Mouse (Mus musculus): ENCODE results near the gene Bsn. TPM values are rescaled to one million over a fixed set of nuclear protein-coding genes. Genes with fewer than 3 reads are reported as not detected.
A peak's percentile ranks its signal among the peaks of the same experiment; 100 is the strongest.
"Not testable (repeated sequence)": the region's sequence is repeated elsewhere in the genome, so short reads cannot be mapped to it uniquely, and the experiment has no call there.

The Bsn gene
- polyA plus RNA-seq, 1 experiment from 2014 or later = 1.7 TPM

DNA sequence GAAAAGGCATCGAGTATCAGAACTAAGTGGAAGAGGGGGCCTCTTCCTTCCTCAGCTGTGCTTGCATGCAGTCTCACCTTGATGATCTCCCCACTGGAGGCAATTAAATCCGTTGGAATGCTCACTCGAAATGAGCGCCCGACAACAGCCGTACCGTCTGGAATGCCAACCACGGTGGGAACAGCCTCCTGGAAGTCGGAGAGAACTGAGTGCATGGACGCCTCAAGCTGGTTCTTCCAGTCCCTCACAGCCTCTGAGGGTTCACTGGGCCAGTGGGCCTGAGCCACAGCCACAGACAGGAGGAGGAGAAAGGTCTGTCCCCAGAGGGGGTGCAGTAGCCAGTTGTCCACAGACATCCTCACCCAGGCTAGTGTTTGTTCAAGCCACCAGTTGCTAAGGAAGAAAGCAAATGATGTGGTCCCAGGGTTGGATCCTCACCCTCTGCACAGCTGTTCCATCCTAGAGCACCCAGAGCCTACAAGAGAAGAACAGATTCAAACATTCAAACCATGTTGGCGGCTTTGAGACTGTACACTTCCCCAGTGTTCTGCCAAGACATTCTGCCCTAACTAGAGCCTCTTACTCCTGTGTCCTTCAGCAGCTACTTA, 27.9 kb upstream of the Bsn start:
- Histone ChIP-seq H3K36me3 (replicated peaks) (peaks cover 37% of the 10 kb centered on the region), H3K4me1 (peaks cover 13% of the 10 kb centered on the region), H3K4me3 (no peak overlapping the region), H3K27ac (replicated peaks) (no peak overlapping the region), H3K9me3 (no peaks in the 10 kb centered on the region), H3K27me3 (replicated peaks; ENCODE audit: low read depth, poor library complexity, severe bottlenecking) (no peaks in the 10 kb centered on the region)
- 84% methylated on average over 11 of the region's 11 CpGs for WGBS
- DNase-seq (ENCODE audit: low spot score) = no peak

DNA sequence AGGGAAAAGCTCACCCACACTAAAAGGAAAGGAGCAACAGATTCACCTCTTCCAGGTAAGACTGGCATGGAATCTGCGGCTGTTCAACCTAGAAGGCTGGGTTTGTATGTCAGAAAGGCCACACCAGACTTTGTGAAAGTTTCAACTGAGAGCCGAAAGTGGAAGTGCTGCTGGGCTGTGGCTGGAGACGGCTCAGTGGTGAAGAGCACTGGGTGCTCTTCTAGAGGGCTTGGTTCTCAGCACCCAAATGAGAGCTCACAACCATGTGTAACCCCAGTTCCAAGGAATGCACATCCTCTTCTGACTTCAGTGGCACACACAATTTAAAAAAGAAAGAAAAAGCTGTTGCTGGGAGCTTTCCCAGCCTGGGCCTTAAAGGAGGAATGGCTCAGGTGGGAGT, 27.2 kb upstream of the Bsn start:
- peaks cover 37% of the 10 kb centered on the region for H3K36me3 ChIP-seq (replicated peaks)
- H3K9me3 ChIP-seq = no peaks in the 10 kb centered on the region
- no peaks in the 10 kb centered on the region for H3K27me3 ChIP-seq (replicated peaks; ENCODE audit: low read depth, poor library complexity, severe bottlenecking)
- no peak overlapping the region for H3K4me3 ChIP-seq
- H3K4me1 ChIP-seq = peaks cover 14% of the 10 kb centered on the region
- no peak overlapping the region for H3K27ac ChIP-seq (replicated peaks)
- DNase-seq (ENCODE audit: low spot score) = no peak
- WGBS = 93% methylated on average over 3 of the region's 3 CpGs

DNA sequence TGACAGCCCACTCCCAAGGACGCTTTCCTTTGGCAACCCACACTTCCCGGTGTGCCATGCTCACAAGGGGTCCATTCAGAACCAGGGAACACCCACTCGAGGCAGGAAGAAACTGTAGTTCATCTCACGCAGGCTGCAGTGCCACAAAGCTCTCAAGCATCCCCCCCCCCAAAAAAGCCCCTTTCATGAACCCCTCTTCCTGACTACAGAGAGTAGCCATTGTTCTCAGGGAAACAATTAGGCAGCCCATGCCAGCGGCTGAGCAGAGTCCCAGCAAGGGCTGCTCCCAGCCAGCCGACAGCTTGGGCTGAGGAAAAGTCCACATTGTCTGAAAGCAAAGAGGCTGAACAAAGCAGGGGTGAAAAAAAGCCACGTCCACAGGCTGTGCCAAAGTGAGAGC, 22.9 kb upstream of the Bsn start:
- no peaks in the 10 kb centered on the region for H3K9me3 ChIP-seq
- peak overlapping the region; percentile 71 for H3K27ac ChIP-seq (replicated peaks)
- peaks cover 59% of the 10 kb centered on the region for H3K36me3 ChIP-seq (replicated peaks)
- no peak overlapping the region for H3K4me3 ChIP-seq
- peaks cover 18% of the 10 kb centered on the region for H3K4me1 ChIP-seq
- peak; percentile 32 for DNase-seq (ENCODE audit: low spot score)
- no peaks in the 10 kb centered on the region for H3K27me3 ChIP-seq (replicated peaks; ENCODE audit: low read depth, poor library complexity, severe bottlenecking)
- 25% methylated on average over 7 of the region's 7 CpGs for WGBS

DNA sequence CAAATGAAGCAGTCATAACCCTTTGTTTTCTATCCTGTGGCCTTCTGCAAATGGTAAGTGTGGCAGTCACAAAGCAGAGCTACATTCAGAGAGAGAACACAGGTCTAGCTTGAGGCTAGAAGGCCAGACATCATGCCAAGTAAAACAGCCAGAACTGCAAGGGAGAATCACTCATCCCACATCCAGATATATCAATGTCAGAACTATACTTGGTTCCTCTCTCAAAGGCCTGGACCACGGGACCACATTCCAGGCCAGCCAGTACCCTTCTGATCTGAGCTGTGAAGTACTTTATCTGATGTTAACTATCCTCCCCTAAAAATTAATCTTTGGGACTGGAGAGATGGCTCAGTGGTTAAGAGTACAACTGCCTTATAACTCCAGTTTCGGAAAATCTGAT, 22.2 kb upstream of the Bsn start:
- H3K27ac ChIP-seq (replicated peaks) = no peak overlapping the region; the same call in 1 of the 2 replicates
- peaks cover 59% of the 10 kb centered on the region for H3K36me3 ChIP-seq (replicated peaks)
- WGBS = 84% methylated on average over 2 of the region's 2 CpGs

DNA sequence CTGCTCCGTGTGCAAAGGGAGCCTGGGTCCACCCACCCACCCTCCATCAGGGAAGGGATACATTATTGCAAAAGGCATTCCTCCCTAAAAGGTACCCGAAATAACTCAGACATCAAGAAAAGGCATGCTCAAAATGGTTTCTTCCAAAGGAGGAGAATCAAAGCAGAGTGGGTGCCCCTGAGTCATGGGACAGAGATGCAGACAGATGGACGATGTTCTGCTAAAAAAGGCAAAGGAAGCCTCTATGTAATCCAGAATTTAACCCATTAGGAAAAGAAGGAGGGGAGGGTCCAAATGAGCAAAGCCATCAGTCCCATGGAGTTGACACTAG, 15.4 kb upstream of the Bsn start:
- H3K4me1 ChIP-seq = peaks cover 17% of the 10 kb centered on the region
- 0 out of 2 replicates have a peak overlapping the region, but pooled peaks have one; percentile 24 for H3K27ac ChIP-seq (replicated peaks)
- 81% methylated on average over 3 of the region's 3 CpGs for WGBS
- no peaks in the 10 kb centered on the region for H3K27me3 ChIP-seq (replicated peaks; ENCODE audit: low read depth, poor library complexity, severe bottlenecking)
- no peak overlapping the region for H3K4me3 ChIP-seq
- peaks cover 54% of the 10 kb centered on the region for H3K36me3 ChIP-seq (replicated peaks)
- no peaks in the 10 kb centered on the region for H3K9me3 ChIP-seq
- DNase-seq (ENCODE audit: low spot score) = no peak

More for the DNA sequence above, 22.2 kb upstream of the Bsn start:
- Histone ChIP-seq H3K4me1 (peaks cover 18% of the 10 kb centered on the region), H3K9me3 (no peaks in the 10 kb centered on the region), H3K4me3 (no peak overlapping the region), H3K27me3 (replicated peaks; ENCODE audit: low read depth, poor library complexity, severe bottlenecking) (no peaks in the 10 kb centered on the region)
- no peak for DNase-seq (ENCODE audit: low spot score)

DNA sequence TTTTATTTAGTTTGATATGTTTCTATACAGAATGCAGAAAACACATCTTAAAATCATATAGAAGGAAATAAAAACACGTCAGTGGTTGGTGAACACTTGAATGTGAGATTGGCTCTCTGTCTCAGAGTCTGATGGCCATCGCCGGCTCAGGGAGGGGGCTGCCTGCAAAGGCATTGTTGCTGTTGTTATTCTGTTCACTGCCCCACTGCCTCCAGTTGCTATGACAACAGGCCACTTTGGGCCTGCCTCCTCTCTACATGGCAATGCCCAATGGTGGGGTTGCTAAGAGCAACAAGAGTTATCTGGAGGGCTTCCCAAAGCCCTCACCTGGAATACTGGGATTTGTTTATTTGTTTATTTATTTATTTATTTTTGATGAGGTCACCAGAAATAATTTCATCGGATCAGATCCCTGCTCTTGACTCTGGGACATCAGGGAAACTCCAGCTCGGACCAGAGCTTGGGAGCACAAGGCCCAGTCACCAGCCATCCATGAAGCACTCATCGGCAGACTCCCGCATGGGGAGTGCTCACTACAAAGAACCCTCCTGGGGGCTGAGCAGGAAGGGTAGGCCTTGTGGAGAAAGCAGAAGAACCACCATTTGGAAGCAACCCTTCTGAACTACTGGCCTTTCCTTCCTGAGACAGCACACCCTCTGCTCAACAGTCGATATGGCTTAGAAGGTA, 14.8 kb upstream of the Bsn start:
- 71% methylated on average over 8 of the region's 8 CpGs for WGBS

DNA sequence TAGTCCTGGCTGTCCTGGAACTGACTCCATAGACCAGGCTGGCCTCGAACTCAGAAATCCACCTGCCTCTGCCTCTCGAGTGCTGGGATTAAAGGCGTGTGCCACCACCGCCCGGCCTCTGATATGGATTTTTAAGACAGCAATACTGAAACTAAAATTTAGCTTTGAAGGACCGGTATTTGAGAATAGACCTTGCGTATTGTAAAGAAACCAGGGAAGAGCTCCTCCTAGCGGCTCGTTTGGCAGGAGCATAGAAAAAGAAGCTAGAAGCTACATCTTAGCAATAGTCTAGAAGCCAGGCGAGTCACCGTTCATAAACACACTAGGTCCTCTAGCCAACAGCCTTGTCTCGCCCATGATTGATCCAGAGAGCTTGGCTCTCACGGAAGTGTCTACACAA, 12.8 kb upstream of the Bsn start:
- WGBS = 42% methylated on average over 13 of the region's 13 CpGs
- Histone ChIP-seq H3K36me3 (replicated peaks) (peaks cover 28% of the 10 kb centered on the region), H3K9me3 (no peaks in the 10 kb centered on the region), H3K27me3 (replicated peaks; ENCODE audit: low read depth, poor library complexity, severe bottlenecking) (no peaks in the 10 kb centered on the region), H3K4me1 (peaks cover 21% of the 10 kb centered on the region), H3K4me3 (no peak overlapping the region), H3K27ac (replicated peaks) (no peak overlapping the region)
- DNase-seq (ENCODE audit: low spot score) = peak; percentile 62

More for the DNA sequence above, 14.8 kb upstream of the Bsn start:
- Histone ChIP-seq H3K4me3 (no peak overlapping the region), H3K4me1 (peaks cover 21% of the 10 kb centered on the region), H3K36me3 (replicated peaks) (peaks cover 49% of the 10 kb centered on the region), H3K27me3 (replicated peaks; ENCODE audit: low read depth, poor library complexity, severe bottlenecking) (no peaks in the 10 kb centered on the region), H3K27ac (replicated peaks) (0 out of 2 replicates have a peak overlapping the region, but pooled peaks have one; percentile 24), H3K9me3 (no peaks in the 10 kb centered on the region)
- DNase-seq (ENCODE audit: low spot score) = peak; percentile 31

DNA sequence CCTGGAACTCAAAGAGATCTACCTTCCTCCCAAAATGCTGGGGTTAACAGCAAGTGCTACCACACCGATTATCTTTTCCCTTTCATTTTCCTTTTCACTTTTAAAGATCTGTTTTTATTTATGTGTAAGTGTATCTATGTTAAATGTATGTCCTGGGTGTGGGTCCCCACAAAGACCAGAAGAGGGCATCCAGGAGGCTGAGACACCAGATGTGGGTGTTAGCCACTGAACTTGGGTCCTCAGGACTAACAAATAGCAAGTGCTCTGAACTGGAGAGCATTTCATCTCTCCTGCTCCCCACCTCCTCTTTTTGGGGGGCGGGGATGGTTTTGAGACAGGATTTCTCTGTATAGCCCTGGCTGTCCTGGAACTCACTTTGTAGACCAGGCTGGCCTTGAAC, 12.0 kb upstream of the Bsn start:
- WGBS = 94% methylated on average over 2 of the region's 2 CpGs
- H3K9me3 ChIP-seq = no peaks in the 10 kb centered on the region
- DNase-seq (ENCODE audit: low spot score) = no peak
- peaks cover 28% of the 10 kb centered on the region for H3K4me1 ChIP-seq
- H3K27ac ChIP-seq (replicated peaks) = no peak overlapping the region
- H3K27me3 ChIP-seq (replicated peaks; ENCODE audit: low read depth, poor library complexity, severe bottlenecking) = no peaks in the 10 kb centered on the region
- H3K4me3 ChIP-seq = no peak overlapping the region
- peaks cover 20% of the 10 kb centered on the region for H3K36me3 ChIP-seq (replicated peaks)

DNA sequence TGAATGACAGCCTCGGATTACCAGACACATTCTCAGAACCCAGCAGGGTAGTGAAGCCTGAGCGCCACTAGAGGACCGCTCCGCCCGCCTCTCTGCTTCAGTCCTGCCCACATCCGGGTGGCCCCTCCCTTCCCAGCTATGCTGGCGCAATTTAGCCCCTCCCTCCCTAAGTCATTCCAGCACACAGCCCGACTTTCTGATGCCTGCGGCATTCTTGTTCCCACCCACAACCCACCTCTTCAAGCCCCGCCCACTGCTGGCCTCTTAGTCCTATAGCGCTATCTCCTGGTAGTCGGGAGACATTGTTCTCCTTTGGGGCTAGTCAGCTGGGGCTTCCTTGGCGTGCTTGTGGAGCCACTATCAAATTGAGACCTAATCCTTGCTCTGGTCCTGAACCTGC, 11.0 kb upstream of the Bsn start:
- Histone ChIP-seq H3K36me3 (replicated peaks) (peaks cover 10% of the 10 kb centered on the region), H3K27me3 (replicated peaks; ENCODE audit: low read depth, poor library complexity, severe bottlenecking) (no peaks in the 10 kb centered on the region), H3K4me1 (peaks cover 33% of the 10 kb centered on the region), H3K27ac (replicated peaks) (peak overlapping the region; percentile 66), H3K4me3 (peak overlapping the region; percentile 39), H3K9me3 (no peaks in the 10 kb centered on the region)
- under 1% methylated on average over 13 of the region's 13 CpGs for WGBS
- DNase-seq (ENCODE audit: low spot score) = peak; percentile 95

DNA sequence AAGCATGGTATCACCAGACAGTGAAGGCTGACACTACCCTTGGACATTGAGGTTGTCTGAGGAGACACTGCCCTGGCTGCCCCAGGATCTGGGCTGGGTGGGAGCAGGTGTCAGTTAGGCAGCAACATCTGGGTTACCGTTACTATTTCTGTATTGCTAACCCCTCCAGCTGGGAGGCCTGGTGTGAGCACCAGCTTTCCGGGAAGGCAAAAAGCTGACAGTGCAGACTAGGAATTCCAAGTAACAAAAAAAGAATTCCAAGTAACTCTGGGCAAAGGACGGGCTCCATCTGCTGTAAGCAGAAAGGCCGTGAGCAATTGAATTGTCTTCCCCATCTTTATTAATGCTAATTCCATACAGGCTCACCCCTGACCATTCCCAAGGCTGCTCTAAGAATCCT, 8.4 kb upstream of the Bsn start:
- Histone ChIP-seq H3K36me3 (replicated peaks) (no peaks in the 10 kb centered on the region), H3K4me3 (no peak overlapping the region), H3K27ac (replicated peaks) (no peak overlapping the region), H3K27me3 (replicated peaks; ENCODE audit: low read depth, poor library complexity, severe bottlenecking) (no peaks in the 10 kb centered on the region), H3K9me3 (no peaks in the 10 kb centered on the region), H3K4me1 (peaks cover 26% of the 10 kb centered on the region)
- 73% methylated on average over 4 of the region's 4 CpGs for WGBS
- no peak for DNase-seq (ENCODE audit: low spot score)

DNA sequence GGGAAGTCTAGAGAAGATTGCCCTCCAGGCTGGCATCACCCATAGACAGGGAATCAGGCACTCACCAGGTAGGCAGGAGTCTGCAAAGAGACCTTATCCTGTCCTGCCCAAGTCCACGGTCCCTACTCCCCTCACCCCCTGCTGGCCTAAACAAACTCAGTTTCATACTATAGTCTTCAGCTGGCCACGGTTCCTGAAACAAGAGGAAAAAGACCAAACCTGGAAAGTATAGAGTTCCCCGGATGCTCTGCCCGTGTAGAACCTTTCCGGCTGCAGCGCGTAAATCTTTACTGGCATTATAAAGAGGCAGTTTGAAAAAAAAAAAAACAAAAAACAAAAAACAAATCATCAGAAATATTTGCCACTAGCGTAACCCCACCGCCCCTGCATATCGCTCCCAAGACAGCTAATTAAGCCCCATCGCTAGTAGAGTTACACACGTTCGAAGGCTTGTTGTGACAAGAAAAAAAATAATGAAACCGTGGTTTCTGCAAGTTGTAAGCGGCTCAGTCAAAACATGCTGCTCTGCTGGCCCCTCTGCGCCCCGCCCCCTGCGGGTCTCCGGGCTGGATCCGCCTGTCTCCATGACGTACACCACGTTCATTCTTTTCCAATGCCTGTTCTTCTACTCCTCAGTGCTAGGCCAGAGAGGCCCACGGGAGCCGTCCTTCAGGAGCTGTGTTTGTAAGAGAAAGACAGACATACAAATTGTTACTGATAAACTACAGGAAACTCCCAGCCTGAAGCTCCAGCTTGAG, 6.9 kb upstream of the Bsn start:
- WGBS = 29% methylated on average over 24 of the region's 24 CpGs
- H3K9me3 ChIP-seq = no peaks in the 10 kb centered on the region
- H3K4me1 ChIP-seq = peaks cover 26% of the 10 kb centered on the region
- no peaks in the 10 kb centered on the region for H3K36me3 ChIP-seq (replicated peaks)
- H3K27ac ChIP-seq (replicated peaks) = 0 out of 2 replicates have a peak overlapping the region, but pooled peaks have one; percentile 57
- H3K27me3 ChIP-seq (replicated peaks; ENCODE audit: low read depth, poor library complexity, severe bottlenecking) = peaks cover 2% of the 10 kb centered on the region; the same call in 1 of the 2 replicates
- peak; percentile 62 for DNase-seq (ENCODE audit: low spot score)
- H3K4me3 ChIP-seq = peak overlapping the region; percentile 39

DNA sequence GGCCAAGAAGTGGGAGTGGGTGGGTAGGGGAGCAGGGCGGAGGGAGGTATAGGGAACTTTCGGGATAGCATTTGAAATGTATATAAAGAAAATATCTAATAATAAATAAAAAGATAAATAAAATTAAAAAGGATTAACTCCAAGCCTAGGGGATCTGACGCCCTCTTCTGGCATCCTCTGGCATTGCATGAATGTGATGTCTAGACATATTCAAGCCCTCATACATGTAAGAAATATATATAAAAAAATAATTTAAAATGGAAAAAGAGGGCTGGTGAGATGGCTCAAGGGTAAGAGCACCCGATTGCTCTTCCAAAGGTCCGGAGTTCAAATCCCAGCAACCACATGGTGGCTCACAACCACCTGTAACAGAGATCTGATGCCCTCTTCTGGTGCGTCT, 6.0 kb upstream of the Bsn start:
- 62% methylated on average over 6 of the region's 6 CpGs for WGBS
- H3K4me3 ChIP-seq; DNase-seq (ENCODE audit: low spot score); H3K36me3 ChIP-seq (replicated peaks); H3K27ac ChIP-seq (replicated peaks); H3K9me3 ChIP-seq: not testable (repeated sequence)
- peaks cover 11% of the 10 kb centered on the region for H3K27me3 ChIP-seq (replicated peaks; ENCODE audit: low read depth, poor library complexity, severe bottlenecking)
- H3K4me1 ChIP-seq = peaks cover 23% of the 10 kb centered on the region

DNA sequence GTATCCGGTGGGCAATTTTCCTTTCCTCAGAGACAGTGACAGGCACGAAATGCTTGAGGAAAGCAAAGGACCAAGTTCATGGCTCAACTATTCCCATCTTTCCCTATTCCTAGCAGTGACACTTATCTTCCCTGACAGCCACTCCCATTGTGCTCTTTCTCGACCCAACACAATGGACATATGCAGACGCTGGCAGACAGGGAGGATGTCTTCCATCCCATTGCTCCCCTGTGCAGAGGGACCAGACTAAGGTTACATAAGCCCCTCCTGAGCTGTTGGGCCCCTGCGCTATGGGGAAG, 747 bp downstream of the Bsn start:
- 41% methylated on average over 5 of the region's 5 CpGs for WGBS
- peak overlapping the region; percentile 78 for H3K4me3 ChIP-seq
- peaks cover 52% of the 10 kb centered on the region for H3K27me3 ChIP-seq (replicated peaks; ENCODE audit: low read depth, poor library complexity, severe bottlenecking)
- no peak for DNase-seq (ENCODE audit: low spot score)
- no peaks in the 10 kb centered on the region for H3K36me3 ChIP-seq (replicated peaks)
- peaks cover 13% of the 10 kb centered on the region for H3K4me1 ChIP-seq
- no peaks in the 10 kb centered on the region for H3K9me3 ChIP-seq
- H3K27ac ChIP-seq (replicated peaks) = no peak overlapping the region
